Mouse (Mus musculus): Measurements from ENCODE around the gene Cabp2. TPM values are rescaled to one million over a fixed set of nuclear protein-coding genes. Genes with fewer than 3 reads are reported as not detected.

The Cabp2 gene
- polyA plus RNA-seq (2015; fragmentation: Nextera tagmentation; extraction: Ambion mirVana), result 0.19 TPM in 1 of 2 replicates, not detected in the other

GRCm38 (mm10) chr19:4081394-4081793, at the start of gene Cabp2:
Gene Cabp2 (plus strand): TSS chr19:4081578.

GRCm38 (mm10) chr19:4037788-4038232, 43.6 kb upstream of the Cabp2 start, which contains the start of gene Gstp1:
Gene Gstp1 (minus strand): TSS chr19:4037985.

DNA sequence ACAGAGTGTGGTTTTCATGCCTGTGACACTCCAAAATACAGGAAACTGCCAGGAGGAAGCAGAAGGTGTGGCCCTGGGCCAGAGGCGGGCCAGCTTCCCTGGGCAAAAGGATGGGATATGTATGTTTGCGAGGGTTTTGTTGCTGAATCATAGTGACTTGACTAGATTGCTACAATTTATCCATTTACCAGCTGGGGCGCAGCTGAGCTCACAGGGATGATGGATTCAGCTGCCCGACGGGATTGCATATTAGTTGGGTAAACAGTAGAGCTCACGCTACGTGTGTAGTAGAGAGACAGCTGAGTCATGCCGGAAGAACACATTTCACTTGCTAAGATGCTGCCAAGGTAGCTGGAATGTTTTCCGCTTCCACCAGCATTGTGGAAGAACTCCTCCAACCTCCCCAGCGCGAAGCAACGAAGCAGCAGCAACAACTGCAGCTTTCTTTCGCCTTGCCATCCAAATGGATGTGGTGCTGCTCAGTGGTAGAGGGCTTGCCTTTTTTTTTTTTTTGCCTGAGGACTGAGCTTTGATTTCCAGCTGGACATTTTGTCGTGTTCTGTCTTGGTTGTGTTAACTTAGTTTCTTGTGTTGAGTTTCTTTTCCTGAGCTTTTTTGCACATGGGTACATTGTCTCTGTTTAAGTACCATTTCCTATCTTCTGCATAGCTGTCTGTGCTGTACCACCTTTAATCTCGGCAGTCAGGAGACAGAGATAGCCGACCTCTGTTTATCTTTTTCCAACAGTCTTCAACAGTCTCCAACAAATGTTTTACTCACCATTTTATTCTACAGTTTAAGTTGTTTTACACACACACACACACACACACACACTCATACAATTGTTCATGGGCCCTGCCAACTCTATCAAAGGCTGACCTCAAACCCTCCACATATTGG, 35.2 kb upstream of the Cabp2 start, which contains the start of gene Gstp2:
Gstp2 (minus strand) TSS at position 58 of the 900 bp plus-strand sequence.

DNA sequence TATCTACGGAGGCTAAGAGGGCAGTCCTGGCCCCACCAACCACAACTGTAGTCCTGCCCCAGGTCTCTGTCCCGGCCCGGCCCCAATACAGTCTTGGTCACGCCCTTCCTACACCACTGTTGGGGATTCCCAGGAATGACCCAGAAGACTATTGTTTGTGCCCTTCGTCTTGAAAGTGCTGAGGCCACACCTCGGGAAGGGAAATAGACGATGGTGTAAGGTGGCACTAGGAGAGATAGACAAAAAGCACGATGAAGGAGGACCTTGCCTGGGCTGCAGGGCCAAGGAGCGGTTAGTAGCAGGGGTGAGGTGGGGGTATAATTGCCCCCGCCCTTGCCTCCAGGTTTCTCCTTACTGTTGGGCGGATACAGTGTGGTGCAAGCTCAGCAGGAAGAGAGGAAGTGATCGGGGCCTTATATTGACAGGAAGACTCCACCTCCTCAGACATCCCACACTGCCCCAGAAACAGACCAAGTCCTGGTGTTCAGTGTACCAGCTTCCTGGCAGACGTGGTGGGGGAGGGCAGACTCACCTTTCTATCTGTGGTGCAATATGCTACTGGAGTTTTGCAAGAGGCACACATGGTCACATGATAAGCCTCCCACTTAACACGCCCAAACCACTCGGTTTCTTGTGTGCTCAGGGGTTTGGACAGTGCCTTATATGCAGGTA, 22.2 kb upstream of the Cabp2 start, which contains the start of gene Gstp3:
Gstp3 (minus strand) TSS at position 501 of the 672 bp plus-strand sequence.

DNA sequence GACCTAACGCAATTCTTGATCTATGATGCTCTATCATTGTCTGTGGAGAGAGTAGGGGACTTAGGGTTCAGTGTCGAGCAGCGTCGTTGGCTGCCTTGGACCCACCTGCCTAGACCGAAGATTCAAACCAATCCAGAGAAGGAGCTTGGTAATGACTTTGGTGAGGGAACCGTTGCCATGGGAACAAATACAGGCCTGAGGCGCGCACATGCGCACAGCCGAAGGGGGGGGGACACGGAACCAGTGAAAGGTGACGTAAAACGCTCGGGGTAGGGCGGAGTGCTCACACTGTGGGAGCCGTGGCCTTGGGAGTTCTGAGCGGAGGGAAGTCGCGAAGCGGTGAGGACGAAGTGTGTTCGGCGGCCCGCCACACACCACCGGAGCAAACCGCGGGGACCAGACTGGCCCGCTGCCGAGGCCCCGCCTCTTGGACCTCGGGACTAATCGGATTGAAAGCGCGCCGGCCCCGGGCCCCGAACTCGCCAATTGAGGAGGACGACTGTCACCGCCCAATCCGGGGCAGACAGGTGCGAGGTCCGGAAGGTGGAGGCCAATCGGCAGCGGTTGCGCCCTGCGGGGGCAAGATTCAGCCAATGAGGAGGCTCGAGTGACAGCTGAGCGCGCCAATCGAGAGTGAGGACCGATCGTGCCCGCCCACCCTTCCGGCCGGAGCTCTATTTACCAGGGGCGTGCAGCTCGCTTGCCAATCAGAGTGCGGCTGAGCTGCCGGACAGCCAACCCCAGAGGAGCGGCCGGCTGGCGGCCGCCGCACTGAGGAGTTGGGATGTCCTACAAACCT, 15.5 kb downstream of the Cabp2 start, which contains the start of gene Cdk2ap2:
Cdk2ap2 (plus strand) TSS at position 541 of the 799 bp plus-strand sequence.

DNA sequence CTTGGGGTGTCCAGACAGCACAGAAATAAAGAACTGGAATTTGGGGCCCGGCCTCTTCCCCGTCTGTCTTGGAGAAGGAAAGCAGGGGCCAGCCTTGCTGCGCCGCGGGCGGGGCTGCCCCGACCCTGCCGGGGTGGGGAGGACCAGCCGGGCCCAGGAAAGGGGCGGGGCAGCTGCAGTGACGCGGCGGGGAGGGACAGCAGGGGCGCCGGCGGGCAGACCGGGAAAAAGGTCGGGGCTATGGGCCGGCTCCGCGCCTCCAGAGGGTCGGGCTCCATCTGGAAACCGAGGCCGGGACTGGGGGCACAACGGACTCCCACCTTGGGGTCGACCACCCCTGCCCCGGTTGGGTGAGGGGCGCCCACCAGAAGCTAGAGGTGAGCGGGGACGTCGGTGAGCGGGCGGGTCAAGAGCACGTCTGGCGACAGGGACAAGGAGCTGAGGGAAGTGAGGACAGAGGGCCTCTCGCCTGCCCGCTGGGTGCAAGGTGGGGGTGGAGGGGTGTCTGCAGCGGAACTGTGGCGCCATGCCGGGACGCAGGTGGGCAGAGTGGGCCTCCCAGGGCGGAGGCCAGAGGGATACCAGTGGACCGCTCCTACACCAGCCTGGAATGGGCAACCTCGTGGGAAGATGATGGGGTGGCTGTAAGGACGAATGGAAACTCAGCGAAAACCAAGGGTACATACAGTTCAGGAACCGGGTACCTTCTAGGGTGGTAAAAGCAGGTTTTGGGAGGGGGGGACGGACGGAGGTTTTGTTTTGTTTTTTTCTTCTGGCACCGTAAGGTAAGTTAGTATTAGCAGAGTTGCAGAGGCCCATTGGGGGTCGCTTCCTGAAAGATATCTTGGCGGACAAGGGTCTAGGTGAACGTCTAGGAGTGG, 18.7 kb downstream of the Cabp2 start, which contains the start of gene Pitpnm1:
Pitpnm1 (plus strand) TSS at position 162 of the 881 bp plus-strand sequence.

DNA sequence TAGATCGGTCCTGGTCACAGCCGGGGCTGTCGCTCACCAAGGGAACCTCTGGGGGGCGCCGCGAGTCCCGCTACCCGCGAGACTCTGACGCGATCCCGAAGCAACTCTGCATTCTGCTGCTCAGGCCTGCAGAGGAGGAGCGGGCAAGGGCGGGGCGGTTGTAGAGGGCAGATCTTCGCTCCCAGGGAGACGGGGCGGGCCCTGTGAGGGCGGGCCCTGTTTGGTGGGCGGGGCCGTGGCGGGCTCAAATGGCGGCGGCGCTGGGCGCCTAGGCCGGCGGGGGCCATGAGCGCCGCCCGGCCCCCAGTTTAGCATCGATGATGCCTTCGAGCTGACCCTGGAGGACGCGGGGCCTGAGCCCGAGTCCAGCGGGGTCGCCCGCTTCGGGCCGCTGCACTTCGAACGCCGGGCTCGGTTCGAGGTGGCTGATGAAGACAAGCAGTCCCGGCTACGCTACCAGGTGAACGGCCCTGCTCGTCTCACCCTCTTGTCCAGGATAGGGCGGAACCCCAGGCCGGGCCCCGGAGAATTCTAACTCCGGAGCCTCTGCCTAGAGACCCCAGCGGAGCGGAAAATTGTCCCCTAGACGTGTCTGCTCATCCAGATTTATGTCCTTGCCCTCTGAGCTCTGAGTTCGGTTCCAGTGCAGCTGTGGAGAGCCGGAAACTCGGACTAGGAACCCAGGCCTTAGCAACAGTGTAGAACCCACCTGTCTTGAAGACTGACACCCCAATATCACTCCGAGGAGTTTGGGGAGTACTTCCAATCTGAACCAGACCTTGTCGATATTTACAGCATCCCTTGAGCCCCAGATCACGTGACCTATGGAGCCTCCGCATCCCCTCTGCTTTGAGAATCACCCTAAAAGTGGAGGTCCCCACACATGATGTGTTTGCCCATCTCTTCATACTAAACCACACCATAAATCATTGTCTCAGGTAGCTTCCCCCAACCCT, 44.6 kb downstream of the Cabp2 start, which contains the start of gene Aip:
Aip (minus strand) TSS at position 118 of the 956 bp plus-strand sequence.

Other genes with a start within 250 kb of the Cabp2 start
- gene Chka, start 229.8 kb upstream of the Cabp2 start, polyA plus RNA-seq (2015; fragmentation: Nextera tagmentation; extraction: Ambion mirVana), result 11.0 and 14.0 TPM in 2 replicates
- 23.3 and 40.3 TPM in 2 replicates for gene Tcirg1, start 174.4 kb upstream of the Cabp2 start, polyA plus RNA-seq (2015; fragmentation: Nextera tagmentation; extraction: Ambion mirVana)
- 167 and 176 TPM in 2 replicates for gene Ndufs8, start 168.8 kb upstream of the Cabp2 start, polyA plus RNA-seq (2015; fragmentation: Nextera tagmentation; extraction: Ambion mirVana)
- gene Aldh3b1, start 151.8 kb upstream of the Cabp2 start, polyA plus RNA-seq (2015; fragmentation: Nextera tagmentation; extraction: Ambion mirVana), result 12.5 and 18.9 TPM in 2 replicates
- 48.2 and 70.6 TPM in 2 replicates for gene Unc93b1, start 146.4 kb upstream of the Cabp2 start, polyA plus RNA-seq (2015; fragmentation: Nextera tagmentation; extraction: Ambion mirVana)
- gene Aldh3b3, start 122.9 kb upstream of the Cabp2 start, polyA plus RNA-seq (2015; fragmentation: Nextera tagmentation; extraction: Ambion mirVana), result 0.08 and 0.15 TPM in 2 replicates
- gene Aldh3b2, start 109.2 kb upstream of the Cabp2 start, polyA plus RNA-seq (2015; fragmentation: Nextera tagmentation; extraction: Ambion mirVana), result 0.45 and 0.91 TPM in 2 replicates
- gene Acy3, start 95.0 kb upstream of the Cabp2 start, polyA plus RNA-seq (2015; fragmentation: Nextera tagmentation; extraction: Ambion mirVana), result 7.9 and 9.8 TPM in 2 replicates
- 0.06 TPM in 1 of 2 replicates, not detected in the other for gene Tbx10, start 88.8 kb upstream of the Cabp2 start, polyA plus RNA-seq (2015; fragmentation: Nextera tagmentation; extraction: Ambion mirVana)
- 20.8 and 22.9 TPM in 2 replicates for gene Nudt8, start 81.0 kb upstream of the Cabp2 start, polyA plus RNA-seq (2015; fragmentation: Nextera tagmentation; extraction: Ambion mirVana)
- gene Gm49405, start 81.0 kb upstream of the Cabp2 start, polyA plus RNA-seq (2015; fragmentation: Nextera tagmentation; extraction: Ambion mirVana), result 0.71 and 0.87 TPM in 2 replicates
- 1.3 and 1.6 TPM in 2 replicates for gene Doc2g, start 78.3 kb upstream of the Cabp2 start, polyA plus RNA-seq (2015; fragmentation: Nextera tagmentation; extraction: Ambion mirVana)
- 162 and 170 TPM in 2 replicates for gene Ndufv1, start 68.8 kb upstream of the Cabp2 start, polyA plus RNA-seq (2015; fragmentation: Nextera tagmentation; extraction: Ambion mirVana)
- gene Gstp1, start 43.6 kb upstream of the Cabp2 start, polyA plus RNA-seq (2015; fragmentation: Nextera tagmentation; extraction: Ambion mirVana), result 309 and 335 TPM in 2 replicates
- gene Gstp2, start 35.6 kb upstream of the Cabp2 start, polyA plus RNA-seq (2015; fragmentation: Nextera tagmentation; extraction: Ambion mirVana), result 7.4 and 12.0 TPM in 2 replicates
- 30.1 and 31.1 TPM in 2 replicates for gene Gstp3, start 22.0 kb upstream of the Cabp2 start, polyA plus RNA-seq (2015; fragmentation: Nextera tagmentation; extraction: Ambion mirVana)
- 172 and 193 TPM in 2 replicates for gene Cdk2ap2, start 15.6 kb downstream of the Cabp2 start, polyA plus RNA-seq (2015; fragmentation: Nextera tagmentation; extraction: Ambion mirVana)
- 16.6 and 22.5 TPM in 2 replicates for gene Pitpnm1, start 18.4 kb downstream of the Cabp2 start, polyA plus RNA-seq (2015; fragmentation: Nextera tagmentation; extraction: Ambion mirVana)
- gene Aip, start 44.3 kb downstream of the Cabp2 start, polyA plus RNA-seq (2015; fragmentation: Nextera tagmentation; extraction: Ambion mirVana), result 46.8 and 51.7 TPM in 2 replicates
- gene Gpr152, start 58.2 kb downstream of the Cabp2 start, polyA plus RNA-seq (2015; fragmentation: Nextera tagmentation; extraction: Ambion mirVana), result not detected in 2 replicates
- 0.34 and 0.51 TPM in 2 replicates for gene Cabp4, start 62.5 kb downstream of the Cabp2 start, polyA plus RNA-seq (2015; fragmentation: Nextera tagmentation; extraction: Ambion mirVana)
- gene Coro1b, start 67.0 kb downstream of the Cabp2 start, polyA plus RNA-seq (2015; fragmentation: Nextera tagmentation; extraction: Ambion mirVana), result 83.9 and 109 TPM in 2 replicates
- 54.1 and 74.8 TPM in 2 replicates for gene Ptprcap, start 72.0 kb downstream of the Cabp2 start, polyA plus RNA-seq (2015; fragmentation: Nextera tagmentation; extraction: Ambion mirVana)
- 30.1 and 37.0 TPM in 2 replicates for gene Rps6kb2, start 81.8 kb downstream of the Cabp2 start, polyA plus RNA-seq (2015; fragmentation: Nextera tagmentation; extraction: Ambion mirVana)
- 2.5 and 3.6 TPM in 2 replicates for gene Carns1, start 93.9 kb downstream of the Cabp2 start, polyA plus RNA-seq (2015; fragmentation: Nextera tagmentation; extraction: Ambion mirVana)
- gene Tbc1d10c, start 109.7 kb downstream of the Cabp2 start, polyA plus RNA-seq (2015; fragmentation: Nextera tagmentation; extraction: Ambion mirVana), result 26.1 and 34.7 TPM in 2 replicates
- 442 and 443 TPM in 2 replicates for gene Ppp1ca, start 110.5 kb downstream of the Cabp2 start, polyA plus RNA-seq (2015; fragmentation: Nextera tagmentation; extraction: Ambion mirVana)
- gene Rad9a, start 120.1 kb downstream of the Cabp2 start, polyA plus RNA-seq (2015; fragmentation: Nextera tagmentation; extraction: Ambion mirVana), result 17.5 and 19.7 TPM in 2 replicates
- gene Clcf1, start 132.7 kb downstream of the Cabp2 start, polyA plus RNA-seq (2015; fragmentation: Nextera tagmentation; extraction: Ambion mirVana), result 3.2 and 4.0 TPM in 2 replicates
- gene AC109138.7, start 132.8 kb downstream of the Cabp2 start, polyA plus RNA-seq (2015; fragmentation: Nextera tagmentation; extraction: Ambion mirVana), result not detected in 2 replicates
- 30.2 and 35.5 TPM in 2 replicates for gene Pold4, start 150.3 kb downstream of the Cabp2 start, polyA plus RNA-seq (2015; fragmentation: Nextera tagmentation; extraction: Ambion mirVana)
- gene Ssh3, start 187.6 kb downstream of the Cabp2 start, polyA plus RNA-seq (2015; fragmentation: Nextera tagmentation; extraction: Ambion mirVana), result 4.7 and 6.3 TPM in 2 replicates
- gene Ankrd13d, start 201.6 kb downstream of the Cabp2 start, polyA plus RNA-seq (2015; fragmentation: Nextera tagmentation; extraction: Ambion mirVana), result 1.7 and 2.7 TPM in 2 replicates
- 23.0 and 33.3 TPM in 2 replicates for gene Grk2, start 224.6 kb downstream of the Cabp2 start, polyA plus RNA-seq (2015; fragmentation: Nextera tagmentation; extraction: Ambion mirVana)

Data from spleen, postnatal 0 days (tissue).